26 mouse cellular contexts compared by ENCODE assay signal in the genomic region with DNA sequence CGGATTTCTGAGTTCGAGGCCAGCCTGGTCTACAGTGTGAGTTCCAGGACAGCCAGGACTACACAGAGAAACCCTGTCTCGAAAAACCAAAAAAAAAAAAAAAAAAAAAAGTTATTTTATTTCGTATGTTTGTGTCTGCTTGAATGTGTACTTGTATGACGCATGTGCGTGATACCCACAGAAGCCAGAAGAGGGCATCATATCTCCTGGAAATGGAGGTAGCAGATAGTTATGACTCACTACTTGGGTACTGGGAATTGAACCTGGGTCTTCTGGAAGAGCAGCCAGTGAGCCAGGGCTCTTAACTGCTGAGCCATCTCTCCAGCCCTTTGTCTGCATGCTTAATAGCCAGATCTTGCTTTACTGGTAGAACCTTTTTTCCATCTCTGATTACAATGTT. TPM values are rescaled to one million over a fixed set of nuclear protein-coding genes. Genes with fewer than 3 reads are reported as not detected.
A peak's percentile ranks its signal among the peaks of the same experiment; 100 is the strongest.
DNase-seq lines count a peak whose midpoint lies in the region; ATAC-seq and TF ChIP-seq lines count a peak whose summit lies in the region.
"Not testable (repeated sequence)": the region's sequence is repeated elsewhere in the genome, so short reads cannot be mapped to it uniquely, and the experiment has no call there.
"Had no signal": no experiment of that assay in that cellular context is flagged by ENCODE, and none has a peak within 500 bp of the region (broad histone marks: within the 10 kb centered on the region; RNA-seq: fewer than 3 reads in every experiment).

No protein-coding gene starts in this region.

- H3K27ac ChIP-seq in forebrain, postnatal 0 days (ENCODE audit: low read depth, low read length); layer of hippocampus, adult 2 months; midbrain, postnatal 0 days (ENCODE audit: low read depth, low read length); stomach, postnatal 0 days (replicated peaks): not testable (repeated sequence)

- peak; percentile 66 for DNase-seq in R1 (ENCODE audit: low read depth, low spot score)
- not testable (repeated sequence) for DNase-seq in forebrain, postnatal 0 days; layer of hippocampus, adult 2 months (ENCODE audit: low spot score in 2 of 2); midbrain, postnatal 0 days (ENCODE audit: low spot score); stomach, postnatal 0 days (ENCODE audit: low spot score)

- not testable (repeated sequence) for H3K4me2 ChIP-seq in forebrain, postnatal 0 days (ENCODE audit: low read depth); midbrain, postnatal 0 days (ENCODE audit: low read depth, low read length, poor library complexity, severe bottlenecking); stomach, postnatal 0 days (replicated peaks; ENCODE audit: low read depth)

- peak; percentile 47 for TF ChIP-seq CTCF in E14TG2a.4 (conservative IDR thresholded peaks at IDR 0.05; ENCODE audit: low read length)
- TF ChIP-seq CTCF in forebrain, postnatal 0 days (IDR thresholded peaks at IDR 0.05; ENCODE audit: low read depth): peak; percentile 26; the same call in 1 of the 2 replicates
- TF ChIP-seq CTCF in layer of hippocampus, adult 2 months (conservative IDR thresholded peaks at IDR 0.05): peak; percentile 56
- TF ChIP-seq CTCF in midbrain, postnatal 0 days (IDR thresholded peaks at IDR 0.05): peak; percentile 41
- TF ChIP-seq CTCF in stomach, postnatal 0 days (IDR thresholded peaks at IDR 0.05; ENCODE audit: low read depth): peak; percentile 38

- H3K36me3 ChIP-seq in E14TG2a.4 (ENCODE audit: insufficient read depth, low read length); stomach, postnatal 0 days (ENCODE audit: control insufficient read depth, insufficient read depth, low read length): not testable (repeated sequence)
- H3K36me3 ChIP-seq in forebrain, postnatal 0 days (ENCODE audit: insufficient read depth): peaks cover 27% of the 10 kb centered on the region
- peaks cover 26% of the 10 kb centered on the region for H3K36me3 ChIP-seq in midbrain, postnatal 0 days (ENCODE audit: insufficient read depth, low read length)

- WGBS in forebrain, postnatal 0 days: 95% methylated on average over 5 of the region's 6 CpGs
- 95% methylated on average over 5 of the region's 6 CpGs for WGBS in midbrain, postnatal 0 days
- 90% methylated on average over 6 of the region's 6 CpGs for WGBS in stomach, postnatal 0 days

- H3K4me3 ChIP-seq in E14TG2a.4 (replicated peaks; ENCODE audit: low read length); forebrain, postnatal 0 days (ENCODE audit: low read depth, low read length); layer of hippocampus, adult 2 months; midbrain, postnatal 0 days (ENCODE audit: low read depth, low read length); stomach, postnatal 0 days (ENCODE audit: low read depth, low read length): not testable (repeated sequence)

- H3K27me3 ChIP-seq in E14TG2a.4 (ENCODE audit: insufficient read depth, low read length): peaks cover 41% of the 10 kb centered on the region
- H3K27me3 ChIP-seq in forebrain, postnatal 0 days (ENCODE audit: insufficient read depth, low read length); midbrain, postnatal 0 days (ENCODE audit: insufficient read depth, low read length); stomach, postnatal 0 days (ENCODE audit: control insufficient read depth, insufficient read depth, low read length): not testable (repeated sequence)

- H3K9ac ChIP-seq in forebrain, postnatal 0 days; midbrain, postnatal 0 days (replicated peaks; ENCODE audit: low read length, poor library complexity, severe bottlenecking); stomach, postnatal 0 days (ENCODE audit: low read length): not testable (repeated sequence)

- not testable (repeated sequence) for ATAC-seq in forebrain, postnatal 0 days; midbrain, postnatal 0 days (ENCODE audit: low FRiP score); stomach, postnatal 0 days (ENCODE audit: low FRiP score, low TSS enrichment)

- H3K4me1 ChIP-seq in E14TG2a.4 (replicated peaks; ENCODE audit: low read depth, low read length): peaks cover 43% of the 10 kb centered on the region
- H3K4me1 ChIP-seq in forebrain, postnatal 0 days (ENCODE audit: insufficient read depth): peaks cover 11% of the 10 kb centered on the region
- peaks cover 12% of the 10 kb centered on the region; the same call in 1 of the 2 replicates for H3K4me1 ChIP-seq in midbrain, postnatal 0 days (ENCODE audit: insufficient read depth, low read length)
- H3K4me1 ChIP-seq in stomach, postnatal 0 days (replicated peaks; ENCODE audit: control insufficient read depth, insufficient read depth): not testable (repeated sequence)

- not testable (repeated sequence) for TF ChIP-seq EP300 in stomach, postnatal 0 days (optimal IDR thresholded peaks at IDR 0.05)

- H3K9me3 ChIP-seq in E14TG2a.4 (ENCODE audit: low read length); forebrain, postnatal 0 days (ENCODE audit: low read length); midbrain, postnatal 0 days (ENCODE audit: low read length); stomach, postnatal 0 days (ENCODE audit: control insufficient read depth, low read length): not testable (repeated sequence)

RNA-seq across cellular contexts. Expression of gene Mettl3, which starts 5.4 kb away (rescaled TPM):
- 22.7 and 25.6 TPM in 2 replicates for total RNA-seq in forebrain, postnatal 0 days (2014; rRNA removed)
- 16.9 and 24.0 TPM in 2 replicates for polyA plus RNA-seq in forebrain, postnatal 0 days (2015; fragmentation: Nextera tagmentation; extraction: Ambion mirVana)
- total RNA-seq in layer of hippocampus, adult 2 months (2021): 10 to 100 TPM; 43.7 to 47.9 TPM
- 19.6 and 22.6 TPM in 2 replicates for total RNA-seq in midbrain, postnatal 0 days (2014; rRNA removed)
- 24.1 and 24.2 TPM in 2 replicates for polyA plus RNA-seq in midbrain, postnatal 0 days (2015; fragmentation: Nextera tagmentation; extraction: Ambion mirVana)
- 13.7 and 15.9 TPM in 2 replicates for polyA plus RNA-seq in stomach, postnatal 0 days (2015; fragmentation: Nextera tagmentation; extraction: Ambion mirVana)

RNA-seq across cellular contexts. Expression of gene Sall2, which starts 18.2 kb away (rescaled TPM):
- total RNA-seq in forebrain, postnatal 0 days (2014; rRNA removed): 51.2 and 71.7 TPM in 2 replicates
- 23.0 and 29.2 TPM in 2 replicates for polyA plus RNA-seq in forebrain, postnatal 0 days (2015; fragmentation: Nextera tagmentation; extraction: Ambion mirVana)
- 10 to 100 TPM; 44.5 to 45.3 TPM for total RNA-seq in layer of hippocampus, adult 2 months (2021)
- 98.8 and 112 TPM in 2 replicates for total RNA-seq in midbrain, postnatal 0 days (2014; rRNA removed)
- 37.8 and 39.0 TPM in 2 replicates for polyA plus RNA-seq in midbrain, postnatal 0 days (2015; fragmentation: Nextera tagmentation; extraction: Ambion mirVana)
- 1.9 and 2.1 TPM in 2 replicates for polyA plus RNA-seq in stomach, postnatal 0 days (2015; fragmentation: Nextera tagmentation; extraction: Ambion mirVana)

RNA-seq across cellular contexts. Expression of gene Rab2b, which starts 31.0 kb away (rescaled TPM):
- total RNA-seq in forebrain, postnatal 0 days (2014; rRNA removed): 43.3 and 55.0 TPM in 2 replicates
- polyA plus RNA-seq in forebrain, postnatal 0 days (2015; fragmentation: Nextera tagmentation; extraction: Ambion mirVana): 36.5 and 46.2 TPM in 2 replicates
- 10 to 100 TPM; 35.4 to 36.2 TPM for total RNA-seq in layer of hippocampus, adult 2 months (2021)
- total RNA-seq in midbrain, postnatal 0 days (2014; rRNA removed): 56.7 and 57.7 TPM in 2 replicates
- 48.2 and 57.6 TPM in 2 replicates for polyA plus RNA-seq in midbrain, postnatal 0 days (2015; fragmentation: Nextera tagmentation; extraction: Ambion mirVana)
- 6.9 and 7.3 TPM in 2 replicates for polyA plus RNA-seq in stomach, postnatal 0 days (2015; fragmentation: Nextera tagmentation; extraction: Ambion mirVana)

RNA-seq across cellular contexts. Expression of gene Tox4, which starts 31.4 kb away (rescaled TPM):
- total RNA-seq in forebrain, postnatal 0 days (2014; rRNA removed): 54.2 and 56.6 TPM in 2 replicates
- polyA plus RNA-seq in forebrain, postnatal 0 days (2015; fragmentation: Nextera tagmentation; extraction: Ambion mirVana): 46.0 and 48.7 TPM in 2 replicates
- total RNA-seq in layer of hippocampus, adult 2 months (2021): 10 to 100 TPM; 63.9 to 66.0 TPM
- 54.7 and 58.5 TPM in 2 replicates for total RNA-seq in midbrain, postnatal 0 days (2014; rRNA removed)
- polyA plus RNA-seq in midbrain, postnatal 0 days (2015; fragmentation: Nextera tagmentation; extraction: Ambion mirVana): 44.9 and 47.7 TPM in 2 replicates
- 21.5 and 22.9 TPM in 2 replicates for polyA plus RNA-seq in stomach, postnatal 0 days (2015; fragmentation: Nextera tagmentation; extraction: Ambion mirVana)

RNA-seq across cellular contexts. Expression of gene Olfr1513, which starts 45.9 kb away (rescaled TPM):
- total RNA-seq in forebrain, postnatal 0 days (2014; rRNA removed): not detected in 2 replicates
- not detected in 2 replicates for polyA plus RNA-seq in forebrain, postnatal 0 days (2015; fragmentation: Nextera tagmentation; extraction: Ambion mirVana)
- not detected for total RNA-seq in layer of hippocampus, adult 2 months (2021)
- not detected in 2 replicates for total RNA-seq in midbrain, postnatal 0 days (2014; rRNA removed)
- not detected in 2 replicates for polyA plus RNA-seq in midbrain, postnatal 0 days (2015; fragmentation: Nextera tagmentation; extraction: Ambion mirVana)
- polyA plus RNA-seq in stomach, postnatal 0 days (2015; fragmentation: Nextera tagmentation; extraction: Ambion mirVana): not detected in 2 replicates
- total RNA-seq: adrenal gland, adult 8-10 months; gastrocnemius, adult 2 months; gastrocnemius, postnatal 4 days; heart, postnatal 36 days; layer of hippocampus, adult 18-20 months; layer of hippocampus, postnatal 25 days; left cerebral cortex, postnatal 10 days; megakaryocyte, adult 5-6 weeks; monocyte, adult 5-6 weeks had no signal
- polyA plus RNA-seq: forebrain, embryonic 13.5 days; frontal cortex, adult 2 months; heart, embryonic 15.5 days; hindbrain, embryonic 13.5 days; intestine, embryonic 14.5 days; limb, embryonic 11.5 days; liver, embryonic 11.5 days; lung, adult 2 months; midbrain, embryonic 12.5 days; Patski; stomach, embryonic 14.5 days had no signal
